Mouse (Mus musculus) splenic B cell, adult 2 months (primary cell): ENCODE measurements around the gene Ldb3.

Experiments
- DNase-seq: peaks from one replicate; pipeline ENCODE4 v3.0.0-alpha.2; 2011; ENCODE audit warnings: low read depth, low spot score
- H3K27me3 ChIP-seq: 2 replicates; pipeline ENCODE4 v1.6.1; 2012; ENCODE audit warnings: mild to moderate bottlenecking, low read length, moderate library complexity, mixed read lengths; ENCODE audit not compliant: control insufficient read depth, poor library complexity, insufficient read depth, severe bottlenecking
- H3K36me3 ChIP-seq: 2 replicates; pipeline ENCODE4 v1.6.1; 2012; ENCODE audit warnings: mild to moderate bottlenecking, low read length, moderate library complexity, mixed read lengths; ENCODE audit not compliant: control insufficient read depth, poor library complexity, insufficient read depth, severe bottlenecking

The Ldb3 gene

DNA sequence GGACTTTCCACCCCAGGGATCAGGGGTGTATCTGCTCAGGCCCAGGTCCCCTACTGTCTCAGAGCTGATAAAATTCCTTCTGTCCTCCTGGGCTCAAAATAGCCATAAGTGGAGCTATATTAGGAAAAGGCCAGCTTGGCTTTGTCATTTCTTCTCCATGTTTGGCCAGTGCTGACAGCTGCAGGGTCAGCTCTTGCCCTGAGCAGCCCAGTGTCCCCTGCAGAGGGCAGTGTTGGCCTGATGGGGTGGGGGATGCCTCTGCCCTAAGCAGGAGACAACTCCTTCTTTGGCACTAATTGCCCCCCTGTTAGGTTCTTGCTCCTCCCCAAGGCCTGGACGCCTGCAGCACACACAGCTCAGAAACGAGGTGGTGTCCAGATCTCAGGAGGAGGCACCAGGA lies 14.4 kb downstream of the Ldb3 start:
- no peak for DNase-seq

DNA sequence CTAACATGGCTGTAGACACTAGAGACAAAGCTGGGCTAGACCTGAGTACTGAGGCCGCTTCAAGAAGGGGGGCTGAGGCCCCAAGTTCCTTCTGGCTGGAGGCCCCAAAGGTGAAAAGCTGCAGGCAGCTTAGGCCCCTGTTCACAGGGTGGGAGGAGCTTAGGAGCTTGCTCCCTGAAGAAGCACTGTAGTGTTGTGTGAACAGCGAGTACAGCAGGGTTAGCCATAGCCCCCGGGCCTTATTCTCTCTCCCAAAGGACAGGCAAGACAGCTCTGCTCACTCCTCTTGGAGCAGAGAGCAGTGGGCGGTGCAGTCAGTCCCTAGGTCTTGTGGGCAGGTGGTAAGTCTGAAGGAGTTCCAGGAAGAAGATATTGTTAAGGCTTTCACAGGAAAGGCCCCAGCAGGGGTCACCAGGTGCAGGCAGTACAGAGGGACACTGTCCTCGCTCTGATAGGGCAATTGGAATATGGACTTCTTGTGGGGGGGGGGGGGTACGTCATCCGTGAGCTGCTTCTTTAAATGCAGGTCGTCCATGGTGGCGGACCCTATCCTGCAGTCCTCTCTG lies 15.1 kb downstream of the Ldb3 start:
- H3K36me3 ChIP-seq, result no peaks in the 10 kb centered on the region
- DNase-seq, result no peak
- H3K27me3 ChIP-seq, result no peaks in the 10 kb centered on the region

More for the DNA sequence above, 14.4 kb downstream of the Ldb3 start:
- Histone ChIP-seq H3K36me3 (no peaks in the 10 kb centered on the region), H3K27me3 (no peaks in the 10 kb centered on the region)

DNA sequence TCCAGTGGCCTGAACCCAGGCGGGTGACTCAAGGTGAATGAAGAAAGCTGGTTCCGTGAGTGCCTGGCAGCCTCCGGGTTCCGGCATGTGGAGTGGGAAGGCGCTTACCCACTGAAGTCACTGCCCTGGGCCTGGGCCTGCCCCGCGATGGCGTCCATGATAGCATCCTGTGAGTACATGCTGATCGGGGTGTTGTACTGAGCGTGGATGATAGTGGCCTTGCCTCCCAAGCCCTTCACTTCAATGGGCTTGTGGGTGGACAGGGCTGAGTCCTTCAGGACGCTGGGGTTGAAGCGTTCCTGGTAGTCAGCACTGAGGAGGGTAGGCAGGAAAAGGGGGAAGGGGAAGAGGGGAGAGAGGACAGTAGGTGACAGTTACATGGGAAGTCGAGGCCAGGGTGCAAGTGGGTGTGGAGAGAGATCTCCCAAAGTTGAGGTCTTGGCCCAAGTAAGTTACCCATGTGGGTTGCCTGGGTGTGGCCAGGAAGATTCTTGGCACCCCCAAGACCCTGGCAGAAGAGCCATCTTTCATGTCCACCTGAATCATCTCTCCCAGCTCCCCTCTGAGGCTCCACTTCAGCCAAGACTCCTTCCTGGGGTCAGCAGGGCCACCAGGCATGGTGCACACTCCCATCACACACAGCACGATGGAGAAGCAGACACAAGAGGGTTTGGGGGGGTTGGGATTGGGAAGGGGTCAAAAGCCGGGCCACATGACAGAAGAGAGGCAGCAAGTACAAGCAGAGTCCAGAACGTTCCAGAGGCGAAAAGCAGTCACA lies 16.7 kb downstream of the Ldb3 start:
- no peak for DNase-seq
- H3K36me3 ChIP-seq, result no peaks in the 10 kb centered on the region
- H3K27me3 ChIP-seq, result no peaks in the 10 kb centered on the region

DNA sequence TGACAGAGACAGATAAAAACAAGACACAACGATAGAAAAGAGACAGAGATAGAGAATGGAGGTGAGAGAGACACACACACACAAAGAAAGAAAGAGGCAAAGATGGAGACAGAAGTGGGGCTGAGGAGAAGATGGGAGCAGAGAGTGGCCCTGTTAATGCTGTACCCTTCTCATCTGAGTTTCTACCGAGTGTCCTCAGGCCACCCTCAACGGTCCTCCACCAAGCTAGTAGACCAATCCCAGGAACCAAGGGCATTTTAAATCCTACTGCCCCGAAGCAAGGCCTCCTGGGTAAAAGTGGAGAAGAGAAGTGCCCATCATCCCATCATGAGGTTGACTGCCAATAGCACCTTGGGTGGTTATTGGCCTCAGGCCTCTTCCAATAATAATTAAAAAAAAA lies 17.6 kb downstream of the Ldb3 start:
- no peaks in the 10 kb centered on the region for H3K36me3 ChIP-seq
- no peak for DNase-seq
- H3K27me3 ChIP-seq, result no peaks in the 10 kb centered on the region

DNA sequence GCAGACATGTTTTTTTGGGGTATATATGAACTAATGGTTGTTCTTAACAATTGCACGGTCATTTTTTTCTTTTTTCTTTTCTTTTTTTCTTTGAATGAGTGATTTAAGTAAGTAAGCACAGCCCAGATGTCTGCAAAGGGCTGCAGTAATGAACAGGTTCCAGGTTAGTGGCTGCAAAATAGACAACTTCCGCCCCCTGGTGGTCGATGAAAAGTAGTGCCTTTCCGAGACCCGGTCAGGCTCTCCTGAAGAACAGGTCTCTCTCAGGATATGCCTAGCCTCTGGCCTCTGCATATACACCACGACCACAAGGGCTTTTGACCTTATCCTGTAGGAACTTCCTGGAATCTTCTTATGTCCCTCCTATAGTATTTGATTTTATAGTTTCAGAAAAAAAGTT lies 18.2 kb downstream of the Ldb3 start:
- DNase-seq, result peak; percentile 61
- no peaks in the 10 kb centered on the region for H3K36me3 ChIP-seq
- no peaks in the 10 kb centered on the region for H3K27me3 ChIP-seq

DNA sequence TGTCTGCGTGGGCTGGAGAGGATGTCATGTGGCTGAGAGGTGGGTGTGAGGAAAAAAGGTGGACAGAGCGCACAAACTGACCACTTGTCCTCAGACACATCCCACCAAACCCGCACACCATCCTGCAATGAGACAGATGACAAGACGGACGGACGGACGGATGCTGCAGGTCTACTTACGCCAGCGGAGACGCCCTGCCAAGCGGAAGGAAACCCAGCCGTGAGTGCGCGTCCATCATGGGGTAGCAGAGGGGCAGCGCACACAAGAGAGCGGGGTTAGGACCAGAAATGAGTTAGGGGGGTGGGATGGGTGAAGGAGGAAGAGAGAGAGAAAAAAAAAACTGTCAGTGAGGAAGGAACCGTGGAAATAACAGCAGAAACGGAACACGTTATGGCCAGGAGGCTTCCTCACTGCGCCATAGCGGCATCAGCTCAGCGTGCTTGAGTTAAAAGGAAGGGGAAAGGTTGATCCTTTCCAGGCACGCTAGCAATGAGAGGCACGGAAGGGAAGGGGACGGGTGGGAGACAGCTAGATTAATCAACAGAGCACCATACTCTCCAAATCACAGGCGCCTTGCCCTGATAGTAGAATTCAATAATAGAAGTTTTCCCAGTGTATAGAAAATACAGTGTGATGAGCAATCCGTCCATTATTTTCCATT lies 18.8 kb downstream of the Ldb3 start:
- H3K27me3 ChIP-seq, result no peaks in the 10 kb centered on the region

DNA sequence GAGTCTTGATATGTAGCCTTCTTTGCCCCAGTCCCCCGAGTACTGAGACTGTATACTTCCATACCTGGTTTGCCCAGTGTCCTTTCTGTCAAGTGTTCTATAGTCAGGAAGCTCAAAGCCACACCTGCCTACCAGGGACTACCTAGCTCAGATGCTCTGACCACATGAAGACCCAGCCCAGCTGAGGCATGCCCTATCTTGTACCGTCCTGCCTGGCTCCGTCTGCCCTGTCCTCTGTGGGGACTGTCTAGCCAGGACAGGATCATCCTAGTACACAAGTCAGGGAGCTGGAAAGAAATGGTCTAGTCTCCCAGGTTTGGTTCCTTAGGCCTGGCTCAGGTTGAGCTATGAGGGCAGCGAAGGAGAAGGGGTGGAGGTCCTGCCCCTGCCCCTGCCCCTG lies 19.9 kb downstream of the Ldb3 start:
- Histone ChIP-seq H3K36me3 (no peaks in the 10 kb centered on the region), H3K27me3 (no peaks in the 10 kb centered on the region)
- DNase-seq, result no peak

More for the DNA sequence above, 18.8 kb downstream of the Ldb3 start:
- DNase-seq, result no peak
- H3K36me3 ChIP-seq, result no peaks in the 10 kb centered on the region

DNA sequence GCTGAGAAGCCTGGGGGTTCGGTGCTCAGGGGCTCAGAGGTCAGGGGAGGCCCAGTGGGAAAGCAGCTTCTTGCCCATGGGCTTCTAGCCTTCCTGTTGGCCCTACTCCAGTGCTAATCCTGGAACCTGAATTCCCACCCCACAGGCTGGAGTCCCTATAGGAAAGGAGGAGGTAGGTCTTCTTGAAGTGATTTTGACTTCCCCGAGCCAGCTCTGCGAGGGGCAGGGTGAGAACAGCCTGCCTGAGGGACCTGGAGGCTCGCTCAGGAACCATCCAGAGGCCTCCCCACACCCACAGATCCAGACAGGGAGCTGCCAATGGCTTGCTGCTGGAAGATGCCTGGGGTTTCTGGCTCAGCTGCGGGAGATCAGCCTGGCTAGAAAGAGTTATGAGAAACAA lies 20.8 kb downstream of the Ldb3 start:
- no peaks in the 10 kb centered on the region for H3K36me3 ChIP-seq
- no peaks in the 10 kb centered on the region for H3K27me3 ChIP-seq
- no peak for DNase-seq

DNA sequence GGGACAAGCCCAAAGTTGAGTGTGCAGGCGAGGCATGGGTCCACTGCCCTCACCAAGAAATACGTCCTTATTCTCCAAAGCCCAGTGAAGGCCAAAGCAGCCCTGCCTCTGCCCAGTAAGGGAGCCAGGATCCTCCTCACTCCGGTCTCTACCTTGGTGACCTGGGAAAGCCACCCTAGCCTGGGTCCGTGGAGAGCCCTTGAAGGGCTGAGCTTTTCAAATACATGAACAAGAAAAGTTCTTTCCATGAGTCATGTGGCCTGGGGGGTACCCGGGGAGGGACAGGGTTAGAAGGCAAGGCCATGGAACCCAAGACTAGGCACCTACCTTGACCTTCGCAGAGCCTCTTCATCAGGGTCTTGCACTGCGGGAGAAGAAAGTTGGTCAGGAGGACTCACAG lies 22.0 kb downstream of the Ldb3 start:
- DNase-seq, result no peak
- Histone ChIP-seq H3K36me3 (no peaks in the 10 kb centered on the region), H3K27me3 (no peaks in the 10 kb centered on the region)

DNA sequence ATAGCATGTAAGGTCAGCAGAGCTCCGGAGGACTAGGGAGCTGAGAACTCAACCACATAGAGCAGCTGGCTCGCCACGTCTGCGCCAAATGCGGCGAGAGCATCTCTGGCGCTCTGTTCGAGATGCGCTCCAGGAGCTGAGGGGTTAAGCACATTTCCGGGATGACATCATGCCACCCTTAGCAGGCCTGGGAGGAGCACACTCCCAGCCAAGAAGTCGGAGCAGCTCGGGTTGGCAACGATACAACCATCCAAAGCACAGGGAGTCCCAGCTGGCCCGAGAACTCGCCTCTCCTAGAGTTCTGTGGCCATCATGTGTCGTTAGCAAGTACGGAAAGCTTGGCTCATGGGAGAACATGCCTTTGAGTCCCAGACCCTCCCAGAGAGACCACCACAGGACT lies 22.8 kb downstream of the Ldb3 start:
- Histone ChIP-seq H3K36me3 (no peaks in the 10 kb centered on the region), H3K27me3 (no peaks in the 10 kb centered on the region)
- DNase-seq, result no peak

DNA sequence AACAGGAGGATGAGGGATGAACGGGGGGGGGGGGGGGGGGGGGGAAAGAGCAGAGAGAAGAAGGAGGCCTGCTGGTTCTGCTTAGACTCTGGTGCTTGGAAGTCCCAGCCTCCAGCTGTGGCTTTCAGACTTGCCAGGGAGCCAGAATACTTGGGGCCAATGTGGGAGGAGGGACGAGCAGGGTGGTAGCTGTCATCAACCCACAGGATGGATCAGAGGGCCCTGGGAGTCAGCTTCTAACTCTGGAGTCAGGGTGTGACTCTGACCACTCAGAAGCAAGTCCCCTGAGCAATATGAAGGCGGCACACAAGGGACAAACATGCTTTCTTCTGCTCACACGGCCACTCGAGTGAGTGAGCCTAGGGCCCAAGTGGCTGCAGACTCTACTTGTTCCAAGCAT lies 23.8 kb downstream of the Ldb3 start:
- Histone ChIP-seq H3K36me3 (no peaks in the 10 kb centered on the region), H3K27me3 (no peaks in the 10 kb centered on the region)
- no peak for DNase-seq

DNA sequence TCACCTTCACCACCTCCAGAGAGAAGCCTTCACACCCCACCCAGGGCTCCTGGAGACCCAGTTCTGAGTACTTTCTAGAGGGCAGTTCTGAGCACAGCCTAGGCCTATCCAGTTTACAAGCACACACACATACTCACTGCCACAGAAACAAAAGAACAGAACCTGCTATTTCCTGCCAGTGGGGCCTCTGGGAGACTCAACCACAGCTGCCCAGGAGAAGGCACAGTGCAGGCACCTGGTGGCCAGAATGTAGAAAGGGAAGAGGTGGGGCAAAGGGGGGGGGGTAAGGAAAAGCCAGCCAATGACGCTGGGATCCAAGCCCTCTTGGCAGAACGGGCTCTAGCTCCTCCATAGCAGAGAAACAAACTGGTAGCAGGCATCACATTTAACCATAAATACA lies 26.1 kb downstream of the Ldb3 start:
- H3K27me3 ChIP-seq, result no peaks in the 10 kb centered on the region
- DNase-seq, result no peak
- no peaks in the 10 kb centered on the region for H3K36me3 ChIP-seq

DNA sequence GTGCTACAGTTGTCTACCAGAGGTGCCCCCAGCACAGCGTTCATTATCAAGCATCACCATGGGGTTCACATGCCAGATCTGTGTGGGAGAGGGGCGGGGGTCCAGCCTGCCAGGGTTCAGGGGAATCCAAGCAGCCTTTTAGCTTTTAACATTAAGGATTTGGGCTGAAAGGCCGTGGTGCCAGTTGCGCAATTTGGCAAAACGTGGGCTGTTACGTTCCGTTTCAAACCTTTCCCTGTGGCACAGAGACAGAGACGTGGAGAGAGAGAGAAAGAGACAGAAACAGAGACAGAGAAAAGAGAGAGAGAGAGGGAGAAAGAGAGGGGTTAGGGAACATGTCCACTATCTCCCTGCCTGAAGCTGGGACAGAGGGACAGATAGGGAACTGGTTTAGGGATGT lies 26.8 kb downstream of the Ldb3 start:
- Histone ChIP-seq H3K36me3 (no peaks in the 10 kb centered on the region), H3K27me3 (no peaks in the 10 kb centered on the region)
- no peak for DNase-seq

DNA sequence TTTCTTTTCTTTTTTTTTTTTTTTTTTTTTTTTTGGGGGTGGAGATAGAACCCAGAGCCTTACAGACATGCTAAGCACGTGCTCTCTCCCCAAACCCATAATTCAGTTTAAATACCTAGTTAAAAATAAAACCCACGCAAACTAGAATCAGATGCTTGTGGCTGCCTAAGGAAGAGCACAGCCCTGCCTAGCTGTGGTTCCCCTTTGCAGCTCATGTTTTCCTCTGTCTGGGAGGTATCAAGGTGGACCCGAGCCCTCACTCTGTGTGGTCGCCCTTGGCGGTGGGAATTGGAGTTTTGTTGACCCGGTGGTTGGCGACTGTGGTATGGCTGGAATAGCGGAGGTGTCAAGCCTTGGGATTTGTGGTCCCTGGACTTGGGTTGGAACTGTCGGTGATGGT lies 29.5 kb downstream of the Ldb3 start:
- no peak for DNase-seq
- H3K27me3 ChIP-seq, result no peaks in the 10 kb centered on the region

DNA sequence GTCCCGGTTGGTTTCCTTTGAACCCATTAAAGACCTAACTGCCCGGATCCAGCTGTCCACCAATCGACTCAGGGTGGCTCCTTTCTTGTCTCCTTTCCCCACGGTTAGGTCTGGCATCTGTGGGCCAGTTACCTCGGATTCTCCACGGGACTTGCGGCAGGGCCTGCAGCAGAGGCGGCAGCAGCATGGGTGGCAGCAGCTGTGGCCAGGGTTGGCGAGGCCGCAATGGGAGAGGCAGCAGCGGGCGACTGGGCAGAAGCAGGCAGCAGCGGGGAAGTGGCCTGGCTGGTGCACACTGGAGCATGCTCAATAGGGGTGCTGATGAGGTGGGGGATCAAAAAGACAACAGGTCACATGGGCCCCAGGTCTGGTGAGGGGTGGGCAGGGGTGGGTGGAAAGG lies 33.3 kb downstream of the Ldb3 start:
- no peak for DNase-seq
- no peaks in the 10 kb centered on the region for H3K36me3 ChIP-seq
- H3K27me3 ChIP-seq, result no peaks in the 10 kb centered on the region

More for the DNA sequence above, 29.5 kb downstream of the Ldb3 start:
- H3K36me3 ChIP-seq, result no peaks in the 10 kb centered on the region
